7 mouse cellular contexts compared by ENCODE assay signal in the genomic region with DNA sequence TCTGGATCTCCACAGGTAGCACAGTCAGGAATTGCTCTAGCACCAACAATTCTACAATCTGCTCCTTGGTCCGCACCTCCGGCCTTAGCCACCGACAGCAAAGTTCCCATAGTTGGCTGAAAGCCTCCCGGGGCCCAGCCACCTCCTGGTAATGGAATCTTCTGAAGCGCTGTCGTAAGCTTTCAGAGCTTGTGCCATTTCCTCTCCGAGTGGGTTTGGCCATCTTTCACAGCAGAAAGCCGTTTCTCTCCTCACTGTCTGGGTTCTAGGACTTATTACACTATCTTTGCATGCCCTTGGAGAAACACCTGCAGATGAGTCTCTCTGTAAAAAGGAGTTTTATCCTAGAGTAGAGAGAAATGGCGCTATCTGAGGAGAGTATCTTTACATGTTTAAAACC. TPM values are rescaled to one million over a fixed set of nuclear protein-coding genes. Genes with fewer than 3 reads are reported as not detected.
A peak's percentile ranks its signal among the peaks of the same experiment; 100 is the strongest.
DNase-seq lines count a peak whose midpoint lies in the region; ATAC-seq and TF ChIP-seq lines count a peak whose summit lies in the region.

No protein-coding gene starts in this region.

- POLR2A ChIA-PET in Patski (lab: Charles Lee), result interaction anchor here (0.5 to 1.1 kb wide), 2 partner anchors 10 to 104 kb away, joined by 3 read pairs; no protein-coding TSS in a partner anchor

- peak overlapping the region; percentile 90 for H3K27ac ChIP-seq in heart, embryonic 16.5 days (ENCODE audit: low read length)
- H3K27ac ChIP-seq in midbrain, embryonic 10.5 days (replicated peaks), result peak overlapping the region; percentile 93; the same call in 1 of the 2 replicates

- ATAC-seq in Patski, result no peak
- ATAC-seq in heart, embryonic 16.5 days (replicated peaks; ENCODE audit: extremely low read depth, insufficient read depth, low FRiP score), result no peak

- no peaks in the 10 kb centered on the region for H3K27me3 ChIP-seq in Patski
- H3K27me3 ChIP-seq in heart, embryonic 16.5 days (ENCODE audit: control insufficient read depth, insufficient read depth, low read length), result no peaks in the 10 kb centered on the region
- H3K27me3 ChIP-seq in midbrain, embryonic 10.5 days (ENCODE audit: low read depth, poor library complexity, severe bottlenecking), result no peaks in the 10 kb centered on the region

- H3K4me2 ChIP-seq in heart, embryonic 16.5 days (ENCODE audit: low read depth, low read length), result peak overlapping the region; percentile 85

- no peak for TF ChIP-seq CTCF in Patski (IDR thresholded peaks at IDR 0.05)

- H3K9ac ChIP-seq in heart, embryonic 16.5 days (ENCODE audit: low read length), result peak overlapping the region; percentile 89

- in situ Hi-C loops in Patski (cut with MboI; ENCODE audit: low pct_unique_long_range_greater_than_20kb), result no loop called here

- no peaks in the 10 kb centered on the region for H3K9me3 ChIP-seq in heart, embryonic 16.5 days (replicated peaks; ENCODE audit: control insufficient read depth, low read length)
- no peaks in the 10 kb centered on the region for H3K9me3 ChIP-seq in midbrain, embryonic 10.5 days (replicated peaks)

- peak overlapping the region; percentile 97 for H3K4me3 ChIP-seq in heart, embryonic 16.5 days (ENCODE audit: low read length)
- H3K4me3 ChIP-seq in midbrain, embryonic 10.5 days, result peak overlapping the region; percentile 93

- peaks cover 8% of the 10 kb centered on the region for H3K36me3 ChIP-seq in heart, embryonic 16.5 days (ENCODE audit: control insufficient read depth, insufficient read depth)
- peaks cover 49% of the 10 kb centered on the region for H3K36me3 ChIP-seq in midbrain, embryonic 10.5 days

- CTCF ChIA-PET in Patski (lab: Charles Lee), result no interaction called here

- DNase-seq in CD4-positive helper T cell, adult 2 months (ENCODE audit: low read depth, low spot score), result peak; percentile 49
- peak; percentile 4 for DNase-seq in Patski (ENCODE audit: low read depth, low spot score)
- DNase-seq in embryo, embryonic 11 days, result peak; percentile 21
- DNase-seq in kidney, postnatal 36 days, result peak; percentile 51 to 69
- DNase-seq in midbrain, embryonic 10.5 days (ENCODE audit: low spot score), result no peak
- peak; percentile 11 to 28 for DNase-seq in thymus, adult 18-20 months

- 2% methylated on average over 9 of the region's 9 CpGs for WGBS in heart, embryonic 16.5 days
- WGBS in midbrain, embryonic 10.5 days, result 13% methylated on average over 9 of the region's 9 CpGs

- H3K4me1 ChIP-seq in heart, embryonic 16.5 days (ENCODE audit: control insufficient read depth, insufficient read depth, low read length), result peaks cover 18% of the 10 kb centered on the region
- H3K4me1 ChIP-seq in midbrain, embryonic 10.5 days, result peaks cover 32% of the 10 kb centered on the region

RNA-seq across cellular contexts. Expression of gene Tubgcp4, which starts 0.6 kb away (rescaled TPM):
- polyA plus RNA-seq in Patski (2021), result 32.0 TPM
- polyA plus RNA-seq in heart, embryonic 16.5 days (2015; fragmentation: Nextera tagmentation; extraction: Ambion mirVana), result 34.1 and 36.1 TPM in 2 replicates
- 81.2 and 84.2 TPM in 2 replicates for polyA plus RNA-seq in midbrain, embryonic 10.5 days (2016; fragmentation: Nextera tagmentation; extraction: Ambion mirVana)

RNA-seq across cellular contexts. Expression of gene Zscan29, which starts 1.0 kb away (rescaled TPM):
- polyA plus RNA-seq in Patski (2021), result 13.5 TPM
- polyA plus RNA-seq in heart, embryonic 16.5 days (2015; fragmentation: Nextera tagmentation; extraction: Ambion mirVana), result 6.3 and 7.1 TPM in 2 replicates
- 13.2 and 13.8 TPM in 2 replicates for polyA plus RNA-seq in midbrain, embryonic 10.5 days (2016; fragmentation: Nextera tagmentation; extraction: Ambion mirVana)

RNA-seq across cellular contexts. Expression of gene Lcmt2, which starts 29.4 kb away (rescaled TPM):
- 7.8 TPM for polyA plus RNA-seq in Patski (2021)
- 19.0 and 20.1 TPM in 2 replicates for polyA plus RNA-seq in heart, embryonic 16.5 days (2015; fragmentation: Nextera tagmentation; extraction: Ambion mirVana)
- polyA plus RNA-seq in midbrain, embryonic 10.5 days (2016; fragmentation: Nextera tagmentation; extraction: Ambion mirVana), result 21.9 and 22.8 TPM in 2 replicates

RNA-seq across cellular contexts. Expression of gene Adal, which starts 29.7 kb away (rescaled TPM):
- 14.2 TPM for polyA plus RNA-seq in Patski (2021)
- 14.9 and 19.7 TPM in 2 replicates for polyA plus RNA-seq in heart, embryonic 16.5 days (2015; fragmentation: Nextera tagmentation; extraction: Ambion mirVana)
- polyA plus RNA-seq in midbrain, embryonic 10.5 days (2016; fragmentation: Nextera tagmentation; extraction: Ambion mirVana), result 29.6 and 34.0 TPM in 2 replicates
